Mouse (Mus musculus) spleen, adult 2 months (tissue): ENCODE measurements around the gene Smpd3.

ENCODE experiments used
- CTCF ChIP-seq: fragments of 200-500 bp; IDR thresholded peaks from 2 replicates; pipeline ENCODE4 v1.5.1; 2011; ENCODE audit warnings: mild to moderate bottlenecking, inconsistent platforms; ENCODE audit not compliant: insufficient read depth, insufficient read length, insufficient replicate concordance; ENCODE audit errors: extremely low read depth
- POLR2A ChIP-seq: fragments of 200-500 bp; IDR thresholded peaks from 2 replicates; pipeline ENCODE4 v1.6.1; 2011; ENCODE audit warnings: low read depth, low read length, inconsistent platforms

DNA sequence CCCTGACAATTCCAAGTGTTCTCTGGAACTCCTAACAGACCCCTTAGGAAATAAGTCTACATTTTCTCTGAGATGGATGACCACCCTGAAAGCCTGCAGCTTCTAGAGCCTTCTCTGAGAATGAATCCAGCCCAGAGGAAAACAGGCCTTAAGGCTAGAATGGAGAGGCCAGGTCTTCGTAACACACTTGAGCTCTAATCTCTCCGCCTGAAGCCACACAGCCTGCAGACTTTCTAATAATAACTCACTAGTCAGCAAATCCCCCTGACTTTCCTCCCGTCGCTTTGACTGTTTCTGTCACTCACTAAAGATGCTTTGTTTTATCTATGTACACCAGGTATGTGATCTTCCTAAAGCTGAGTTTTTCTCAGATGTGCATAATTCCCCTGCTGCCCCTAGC, 66.4 kb downstream of the Smpd3 start:
- TF ChIP-seq CTCF (no peak), POLR2A (no peak)
